Mouse (Mus musculus): ENCODE measurements around the gene Kxd1. TPM values are rescaled to one million over a fixed set of nuclear protein-coding genes. Genes with fewer than 3 reads are reported as not detected.

Gene Kxd1
- polyA plus RNA-seq, 1 experiment from 2014 or later = 52.6 TPM

- H3K4me2 ChIP-seq (replicated peaks; ENCODE audit: low read depth, low read length) = no peak overlapping the region
- no peak overlapping the region for H3K4me3 ChIP-seq (ENCODE audit: low read depth, low read length)
- no peaks in the 10 kb centered on the region for H3K9me3 ChIP-seq (ENCODE audit: control insufficient read depth, low read length)
- DNase-seq (ENCODE audit: low spot score) (no peak), ATAC-seq (ENCODE audit: low FRiP score) (no peak)
- H3K36me3 ChIP-seq (ENCODE audit: control insufficient read depth, insufficient read depth, low read length) = no peaks in the 10 kb centered on the region
- no peaks in the 10 kb centered on the region for H3K4me1 ChIP-seq (replicated peaks; ENCODE audit: control insufficient read depth, insufficient read depth, low read length)
- no peaks in the 10 kb centered on the region for H3K27me3 ChIP-seq (ENCODE audit: control insufficient read depth, insufficient read depth, low read length)
- WGBS = 95% methylated on average over 2 of the region's 2 CpGs
- no peak overlapping the region for H3K9ac ChIP-seq (ENCODE audit: low read depth, low read length)
- H3K27ac ChIP-seq (ENCODE audit: low read depth, low read length) = no peak overlapping the region
Measured at GRCm38 (mm10) chr8:70459636-70460035, 68.1 kb downstream of the Kxd1 start.

GRCm38 (mm10) chr8:70458462-70458861 lies 69.3 kb downstream of the Kxd1 start:
- Histone ChIP-seq H3K9ac (ENCODE audit: low read depth, low read length) (no peak overlapping the region), H3K4me2 (replicated peaks; ENCODE audit: low read depth, low read length) (no peak overlapping the region), H3K9me3 (ENCODE audit: control insufficient read depth, low read length) (no peaks in the 10 kb centered on the region), H3K27me3 (ENCODE audit: control insufficient read depth, insufficient read depth, low read length) (no peaks in the 10 kb centered on the region), H3K27ac (ENCODE audit: low read depth, low read length) (no peak overlapping the region), H3K4me1 (replicated peaks; ENCODE audit: control insufficient read depth, insufficient read depth, low read length) (no peaks in the 10 kb centered on the region), H3K36me3 (ENCODE audit: control insufficient read depth, insufficient read depth, low read length) (no peaks in the 10 kb centered on the region), H3K4me3 (ENCODE audit: low read depth, low read length) (no peak overlapping the region)
- 88% methylated on average over 3 of the region's 3 CpGs for WGBS
- ATAC-seq (ENCODE audit: low FRiP score) (no peak), DNase-seq (ENCODE audit: low spot score) (no peak)

Other genes with a start within 250 kb of the Kxd1 start
- gene Homer3, start 245.1 kb downstream of the Kxd1 start, polyA plus RNA-seq (2014; fragmentation: Nextera tagmentation; extraction: Ambion mirVana) = 50.4 and 51.6 TPM in 2 replicates
- gene Ddx49, start 225.5 kb downstream of the Kxd1 start, polyA plus RNA-seq (2014; fragmentation: Nextera tagmentation; extraction: Ambion mirVana) = 43.3 and 50.1 TPM in 2 replicates
- 268 and 278 TPM in 2 replicates for gene Cope, start 225.4 kb downstream of the Kxd1 start, polyA plus RNA-seq (2014; fragmentation: Nextera tagmentation; extraction: Ambion mirVana)
- 5.7 and 6.2 TPM in 2 replicates for gene Cers1, start 212.2 kb downstream of the Kxd1 start, polyA plus RNA-seq (2014; fragmentation: Nextera tagmentation; extraction: Ambion mirVana)
- gene Gdf1, start 198.1 kb downstream of the Kxd1 start, polyA plus RNA-seq (2014; fragmentation: Nextera tagmentation; extraction: Ambion mirVana) = 1.3 TPM in 2 replicates
- 21.4 TPM in 2 replicates for gene Upf1, start 174.7 kb downstream of the Kxd1 start, polyA plus RNA-seq (2014; fragmentation: Nextera tagmentation; extraction: Ambion mirVana)
- gene Comp, start 154.4 kb downstream of the Kxd1 start, polyA plus RNA-seq (2014; fragmentation: Nextera tagmentation; extraction: Ambion mirVana) = 0.08 and 0.11 TPM in 2 replicates
- gene Crtc1, start 88.4 kb downstream of the Kxd1 start, polyA plus RNA-seq (2014; fragmentation: Nextera tagmentation; extraction: Ambion mirVana) = 13.6 and 14.2 TPM in 2 replicates
- 11.1 and 12.8 TPM in 2 replicates for gene Klhl26, start 51.0 kb downstream of the Kxd1 start, polyA plus RNA-seq (2014; fragmentation: Nextera tagmentation; extraction: Ambion mirVana)
- 15.6 and 19.6 TPM in 2 replicates for gene Tmem59l, start 40.6 kb downstream of the Kxd1 start, polyA plus RNA-seq (2014; fragmentation: Nextera tagmentation; extraction: Ambion mirVana)
- gene Crlf1, start 34.8 kb downstream of the Kxd1 start, polyA plus RNA-seq (2014; fragmentation: Nextera tagmentation; extraction: Ambion mirVana) = 2.4 and 6.6 TPM in 2 replicates
- gene Rex1bd, start 21.2 kb downstream of the Kxd1 start, polyA plus RNA-seq (2014; fragmentation: Nextera tagmentation; extraction: Ambion mirVana) = 129 and 136 TPM in 2 replicates
- gene Uba52, start 17.2 kb downstream of the Kxd1 start, polyA plus RNA-seq (2014; fragmentation: Nextera tagmentation; extraction: Ambion mirVana) = 814 and 839 TPM in 2 replicates
- 226 and 243 TPM in 2 replicates for gene Fkbp8, start 232 bp downstream of the Kxd1 start, polyA plus RNA-seq (2014; fragmentation: Nextera tagmentation; extraction: Ambion mirVana)
- 15.4 and 16.5 TPM in 2 replicates for gene Ell, start 11.5 kb upstream of the Kxd1 start, polyA plus RNA-seq (2014; fragmentation: Nextera tagmentation; extraction: Ambion mirVana)
- gene Isyna1, start 66.4 kb upstream of the Kxd1 start, polyA plus RNA-seq (2014; fragmentation: Nextera tagmentation; extraction: Ambion mirVana) = 57.9 and 65.1 TPM in 2 replicates
- 126 and 129 TPM in 2 replicates for gene Ssbp4, start 80.9 kb upstream of the Kxd1 start, polyA plus RNA-seq (2014; fragmentation: Nextera tagmentation; extraction: Ambion mirVana)
- 0.85 and 0.97 TPM in 2 replicates for gene Lrrc25, start 88.2 kb upstream of the Kxd1 start, polyA plus RNA-seq (2014; fragmentation: Nextera tagmentation; extraction: Ambion mirVana)
- not detected in 2 replicates for gene Gdf15, start 104.5 kb upstream of the Kxd1 start, polyA plus RNA-seq (2014; fragmentation: Nextera tagmentation; extraction: Ambion mirVana)
- 170 TPM in 2 replicates for gene Pgpep1, start 132.4 kb upstream of the Kxd1 start, polyA plus RNA-seq (2014; fragmentation: Nextera tagmentation; extraction: Ambion mirVana)
- 282 and 299 TPM in 2 replicates for gene Lsm4, start 145.3 kb upstream of the Kxd1 start, polyA plus RNA-seq (2014; fragmentation: Nextera tagmentation; extraction: Ambion mirVana)
- gene Jund, start 171.0 kb upstream of the Kxd1 start, polyA plus RNA-seq (2014; fragmentation: Nextera tagmentation; extraction: Ambion mirVana) = 126 and 137 TPM in 2 replicates
- 0.03 and 0.14 TPM in 2 replicates for gene Iqcn, start 175.5 kb upstream of the Kxd1 start, polyA plus RNA-seq (2014; fragmentation: Nextera tagmentation; extraction: Ambion mirVana)
- gene Gm3336, start 190.6 kb upstream of the Kxd1 start, polyA plus RNA-seq (2014; fragmentation: Nextera tagmentation; extraction: Ambion mirVana) = not detected in 2 replicates
- gene Pde4c, start 195.8 kb upstream of the Kxd1 start, polyA plus RNA-seq (2014; fragmentation: Nextera tagmentation; extraction: Ambion mirVana) = 0.09 TPM in 1 of 2 replicates, not detected in the other
- gene Rab3a, start 226.7 kb upstream of the Kxd1 start, polyA plus RNA-seq (2014; fragmentation: Nextera tagmentation; extraction: Ambion mirVana) = 91.5 and 94.3 TPM in 2 replicates
- gene Mpv17l2, start 233.0 kb upstream of the Kxd1 start, polyA plus RNA-seq (2014; fragmentation: Nextera tagmentation; extraction: Ambion mirVana) = 38.7 and 40.6 TPM in 2 replicates
- 31.5 and 36.5 TPM in 2 replicates for gene Pik3r2, start 248.8 kb upstream of the Kxd1 start, polyA plus RNA-seq (2014; fragmentation: Nextera tagmentation; extraction: Ambion mirVana)

All from hindbrain, embryonic 11.5 days (tissue).